Mouse (Mus musculus) MEL (cell line): ENCODE measurements around the gene Cox20. TPM values are rescaled to one million over a fixed set of nuclear protein-coding genes. Genes with fewer than 3 reads are reported as not detected.
"Not testable (repeated sequence)": the region's sequence is repeated elsewhere in the genome, so short reads cannot be mapped to it uniquely, and the experiment has no call there.

Experiments
- DNase-seq: peaks from one replicate; pipeline ENCODE4 v3.0.0; 2011; ENCODE audit warnings: low read depth, low spot score
- H3K27ac ChIP-seq: 2 replicates; pipeline ENCODE4 v1.5.1; 2012; ENCODE audit warnings: low read depth, mild to moderate bottlenecking, control low read depth, low read length, moderate library complexity; ENCODE audit not compliant: control insufficient read depth
- H3K27me3 ChIP-seq, 2 experiments: fragments of 150-350 bp in 1 of 2; sonication (generic) in 1 of 2; 2 replicates each; pipeline ENCODE4 v1.6.1; 2012; ENCODE audit warnings: low read length in 2 of 2, mild to moderate bottlenecking in 2 of 2, improper control_type of control experiment in 1 of 2, moderate library complexity in 1 of 2; ENCODE audit not compliant: insufficient read depth in 2 of 2, control insufficient read depth in 1 of 2
- H3K36me3 ChIP-seq, 2 experiments: 2 replicates each; pipeline ENCODE4 v1.6.1; 2012 to 2014; ENCODE audit warnings: low read length in 2 of 2, improper control_type of control experiment in 1 of 2, inconsistent platforms in 1 of 2, mild to moderate bottlenecking in 1 of 2; ENCODE audit not compliant: insufficient read depth in 2 of 2, control insufficient read depth in 1 of 2
- H3K4me1 ChIP-seq, 2 experiments: fragments of 150-350 bp in 1 of 2; sonication (generic) in 1 of 2; 2 replicates each; pipeline ENCODE4 v1.6.1; 2012; ENCODE audit warnings: low read length in 2 of 2, improper control_type of control experiment in 1 of 2, mild to moderate bottlenecking in 1 of 2; ENCODE audit not compliant: insufficient read depth in 2 of 2, control insufficient read depth in 1 of 2
- H3K4me3 ChIP-seq, 2 experiments: fragments of 150-350 bp in 1 of 2; sonication (generic) in 1 of 2; 2 replicates each; pipeline ENCODE4 v1.5.1; 2012; ENCODE audit warnings: low read depth in 2 of 2, low read length in 2 of 2, mild to moderate bottlenecking in 2 of 2, moderate library complexity in 2 of 2, control low read depth in 1 of 2, improper control_type of control experiment in 1 of 2; ENCODE audit not compliant: control insufficient read depth in 1 of 2, insufficient read depth in 1 of 2
- H3K79me2 ChIP-seq: 2 replicates; pipeline ENCODE4 v1.6.1; 2012; ENCODE audit warnings: mild to moderate bottlenecking, low read length, moderate library complexity; ENCODE audit not compliant: control insufficient read depth, poor library complexity, insufficient read depth
- H3K9ac ChIP-seq: 2 replicates; pipeline ENCODE4 v1.6.1; 2012; ENCODE audit warnings: low read depth, mild to moderate bottlenecking, control low read depth, low read length, moderate library complexity; ENCODE audit not compliant: control insufficient read depth, poor library complexity, severe bottlenecking
- H3K9me3 ChIP-seq: fragments of 150-350 bp; sonication (generic); replicated peaks from 2 replicates; pipeline ENCODE4 v1.6.1; 2012; ENCODE audit warnings: mild to moderate bottlenecking, low read length, improper control_type of control experiment, moderate library complexity; ENCODE audit not compliant: insufficient read depth
- BHLHE40 ChIP-seq: IDR thresholded peaks from 2 replicates; pipeline ENCODE4 v1.6.1; 2012; ENCODE audit warnings: low read depth, mild to moderate bottlenecking, inconsistent platforms, low read length, improper control_type of control experiment, borderline replicate concordance
- CHD2 ChIP-seq: IDR thresholded peaks from 2 replicates; pipeline ENCODE4 v1.6.1; 2011; ENCODE audit warnings: low read length, improper control_type of control experiment
- CTCF ChIP-seq, 3 experiments: IDR thresholded peaks in 2 of 3; conservative IDR thresholded peaks in 1 of 3; 2 replicates each; pipeline ENCODE4 v1.5.1; 2011 to 2012; ENCODE audit warnings: low read length in 3 of 3, low read depth in 2 of 3, mild to moderate bottlenecking in 2 of 3, improper control_type of control experiment in 1 of 3, inconsistent platforms in 1 of 3, mixed read lengths in 1 of 3, moderate library complexity in 1 of 3; ENCODE audit not compliant: control insufficient read depth in 1 of 3, insufficient read depth in 1 of 3, poor library complexity in 1 of 3, severe bottlenecking in 1 of 3
- E2F4 ChIP-seq: IDR thresholded peaks from 2 replicates; pipeline ENCODE4 v1.6.1; 2011; ENCODE audit warnings: low read depth, low read length, improper control_type of control experiment, borderline replicate concordance
- ETS1 ChIP-seq: IDR thresholded peaks from 2 replicates; pipeline ENCODE4 v1.6.1; 2012; ENCODE audit warnings: low read depth, mild to moderate bottlenecking, inconsistent platforms, low read length, improper control_type of control experiment, moderate library complexity
- GATA1 ChIP-seq: IDR thresholded peaks from 2 replicates; pipeline ENCODE4 v1.6.1; 2011; ENCODE audit warnings: low read depth, low read length, improper control_type of control experiment
- JUND ChIP-seq: IDR thresholded peaks from 2 replicates; pipeline ENCODE4 v1.6.1; 2011; ENCODE audit warnings: low read depth, mild to moderate bottlenecking, improper control_type of control experiment, low read length
- KAT2A ChIP-seq: conservative IDR thresholded peaks from 2 replicates; pipeline ENCODE4 v1.6.1; 2012; ENCODE audit warnings: low read depth, low read length, improper control_type of control experiment, inconsistent platforms
- MAFK ChIP-seq: IDR thresholded peaks from 2 replicates; pipeline ENCODE4 v1.6.1; 2011; ENCODE audit warnings: low read depth, mild to moderate bottlenecking, low read length, improper control_type of control experiment, borderline replicate concordance
- MAX ChIP-seq: IDR thresholded peaks from 2 replicates; pipeline ENCODE4 v1.6.1; 2011; ENCODE audit warnings: low read length, improper control_type of control experiment
- MEF2A ChIP-seq: IDR thresholded peaks from 2 replicates; pipeline ENCODE4 v1.6.1; 2014; ENCODE audit warnings: low read depth, mild to moderate bottlenecking, inconsistent platforms, low read length, improper control_type of control experiment; ENCODE audit not compliant: poor library complexity, insufficient replicate concordance, severe bottlenecking; ENCODE audit errors: extremely low read depth
- MXI1 ChIP-seq: IDR thresholded peaks from 2 replicates; pipeline ENCODE4 v1.6.1; 2011; ENCODE audit warnings: mild to moderate bottlenecking, low read depth, low read length, improper control_type of control experiment
- MYB ChIP-seq: IDR thresholded peaks from 2 replicates; pipeline ENCODE4 v1.6.1; 2011; ENCODE audit warnings: mild to moderate bottlenecking, low read depth, low read length, improper control_type of control experiment
- MYC ChIP-seq: IDR thresholded peaks from 2 replicates; pipeline ENCODE4 v1.6.1; 2011; ENCODE audit warnings: low read depth, mild to moderate bottlenecking, low read length, improper control_type of control experiment, moderate library complexity
- NRF1 ChIP-seq: IDR thresholded peaks from 2 replicates; pipeline ENCODE4 v1.6.1; 2014; ENCODE audit warnings: low read depth, mild to moderate bottlenecking, inconsistent platforms, low read length, improper control_type of control experiment, moderate library complexity; ENCODE audit not compliant: poor library complexity, insufficient read depth, severe bottlenecking
- POLR2AphosphoS2 ChIP-seq: IDR thresholded peaks from 2 replicates; pipeline ENCODE4 v1.6.1; 2011; ENCODE audit warnings: low read length, improper control_type of control experiment
- SIN3A ChIP-seq: IDR thresholded peaks from 2 replicates; pipeline ENCODE4 v1.6.1; 2012; ENCODE audit warnings: low read length, improper control_type of control experiment, inconsistent platforms
- SMC3 ChIP-seq: IDR thresholded peaks from 2 replicates; pipeline ENCODE4 v1.6.1; 2011; ENCODE audit warnings: low read depth, low read length, improper control_type of control experiment
- TAL1 ChIP-seq: IDR thresholded peaks from 2 replicates; pipeline ENCODE4 v1.6.1; 2012; ENCODE audit warnings: mild to moderate bottlenecking, inconsistent platforms, low read length, moderate library complexity, mixed read lengths
- TBP ChIP-seq: IDR thresholded peaks from 2 replicates; pipeline ENCODE4 v1.8.0; 2011; ENCODE audit warnings: low read depth, low read length, improper control_type of control experiment
- TCF12 ChIP-seq: IDR thresholded peaks from 2 replicates; pipeline ENCODE4 v1.6.1; 2014; ENCODE audit warnings: low read depth, mild to moderate bottlenecking, inconsistent platforms, low read length, improper control_type of control experiment, moderate library complexity
- ZC3H11A ChIP-seq: IDR thresholded peaks from 2 replicates; pipeline ENCODE4 v1.6.1; 2012; ENCODE audit warnings: low read depth, mild to moderate bottlenecking, inconsistent platforms, low read length, improper control_type of control experiment
- polyA plus RNA-seq, 2 experiments: library from polyadenylated mRNA; stranded (reverse) in 1 of 2; unstranded in 1 of 2; fragments of >175 nt in 1 of 2; fragments of >200 nt in 1 of 2; gene quantifications; 2 replicates each; pipeline versions ENCODE4 v1.2.1 to v1.2.4; 2012; ENCODE audit warnings: low replicate concordance in 2 of 2, low read depth in 1 of 2; ENCODE audit not compliant: insufficient read length in 2 of 2, insufficient read depth in 1 of 2, missing spikeins in 1 of 2
- total RNA-seq: library from RNA; depleted of rRNA; stranded (reverse); fragments of 300-350 nt; gene quantifications from 2 replicates; pipeline ENCODE4 v1.2.3, GENCODE M21; 2012

Gene Cox20
- total and polyA plus RNA-seq, 3 experiments, result 24.3 to 27.3 TPM; not detected in 1

DNA sequence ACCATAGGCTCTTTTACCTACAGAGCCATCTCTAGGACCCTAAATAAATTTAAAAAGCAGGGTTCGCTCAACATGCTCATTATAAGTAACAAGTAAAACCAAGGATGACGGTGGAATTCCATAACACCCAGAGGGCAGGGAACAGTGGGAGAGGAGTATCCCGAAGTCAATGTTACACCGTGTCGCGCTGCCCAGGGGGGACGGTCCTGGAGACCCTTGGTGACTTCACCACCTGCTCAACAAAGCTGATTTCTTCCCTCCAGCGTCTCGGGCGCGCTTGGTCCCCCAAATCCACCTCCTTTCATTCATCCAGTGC lies 43.2 kb upstream of the Cox20 start:
- no peak for DNase-seq
- no peaks in the 10 kb centered on the region for H3K36me3 ChIP-seq
- H3K4me1 ChIP-seq, result no peaks in the 10 kb centered on the region
- no peaks in the 10 kb centered on the region for H3K9me3 ChIP-seq
- H3K9ac ChIP-seq, result no peak overlapping the region
- no peak overlapping the region for H3K4me3 ChIP-seq
- H3K27me3 ChIP-seq, result no peaks in the 10 kb centered on the region; a peak in 1 of 4 replicates
- TF ChIP-seq MEF2A (no peak), MAFK (no peak), TAL1 (no peak), BHLHE40 (no peak), CTCF (IDR thresholded peaks at IDR 0.05 in 2 of 3, conservative IDR thresholded peaks at IDR 0.05 in 1 of 3; ENCODE audit: control insufficient read depth in 1 of 3, insufficient read depth in 1 of 3, low read depth in 2 of 3, low read length in 3 of 3, poor library complexity in 1 of 3, severe bottlenecking in 1 of 3) (no peak), POLR2AphosphoS2 (no peak), KAT2A (no peak), NRF1 (no peak), TCF12 (no peak), E2F4 (no peak), GATA1 (no peak), TBP (no peak), ETS1 (no peak), CHD2 (no peak), MXI1 (no peak)
- no peaks in the 10 kb centered on the region for H3K79me2 ChIP-seq
- H3K27ac ChIP-seq, result no peak overlapping the region

GRCm38 (mm10) chr1:178276054-178276911 lies 42.6 kb upstream of the Cox20 start:
- Histone ChIP-seq H3K4me1 (no peaks in the 10 kb centered on the region), H3K9me3 (no peaks in the 10 kb centered on the region), H3K27ac (no peak overlapping the region), H3K79me2 (no peaks in the 10 kb centered on the region), H3K36me3 (no peaks in the 10 kb centered on the region), H3K4me3 (no peak overlapping the region), H3K9ac (no peak overlapping the region), H3K27me3 (no peaks in the 10 kb centered on the region; a peak in 1 of 4 replicates)
- DNase-seq, result no peak
- TF ChIP-seq MAFK (no peak), ZC3H11A (no peak), MYB (no peak), TBP (no peak), BHLHE40 (no peak), MAX (no peak), E2F4 (no peak), SMC3 (no peak), CTCF (IDR thresholded peaks at IDR 0.05 in 2 of 3, conservative IDR thresholded peaks at IDR 0.05 in 1 of 3; ENCODE audit: control insufficient read depth in 1 of 3, insufficient read depth in 1 of 3, low read depth in 2 of 3, low read length in 3 of 3, poor library complexity in 1 of 3, severe bottlenecking in 1 of 3) (no peak), KAT2A (no peak), POLR2AphosphoS2 (no peak), TCF12 (no peak), JUND (no peak), MYC (no peak), SIN3A (no peak)

- not testable (repeated sequence) for H3K4me3 ChIP-seq, H3K79me2 ChIP-seq, H3K27me3 ChIP-seq, H3K27ac ChIP-seq, H3K4me1 ChIP-seq, H3K36me3 ChIP-seq, H3K9me3 ChIP-seq, DNase-seq, H3K9ac ChIP-seq
Observed at GRCm38 (mm10) chr1:178283314-178283713, 35.6 kb upstream of the Cox20 start.
